Mouse (Mus musculus) intestine, postnatal 0 days (tissue): Measurements from ENCODE around the gene Supt5. TPM values are rescaled to one million over a fixed set of nuclear protein-coding genes. Genes with fewer than 3 reads are reported as not detected.

ENCODE experiments used
- ATAC-seq: fragments of 200-750 bp; cut with Nextera tagmentation; 2 replicates; pipeline ENCODE4 v1.8.0; 2017; ENCODE audit warnings: mild to moderate bottlenecking, moderate TSS enrichment, moderate library complexity
- H3K27ac ChIP-seq: fragments of 300-500 bp; sonication (generic); 2 replicates; pipeline ENCODE4 v1.5.1; 2014; ENCODE audit warnings: mild to moderate bottlenecking, low read depth, low read length, moderate library complexity
- H3K27me3 ChIP-seq: fragments of 300-500 bp; sonication (generic); replicated peaks from 2 replicates; pipeline ENCODE4 v1.6.1; 2014; ENCODE audit warnings: low read length, mixed read lengths; ENCODE audit not compliant: control insufficient read depth, insufficient read depth
- H3K36me3 ChIP-seq: fragments of 300-500 bp; sonication (generic); 2 replicates; pipeline ENCODE4 v1.6.1; 2014; ENCODE audit warnings: mild to moderate bottlenecking, moderate library complexity; ENCODE audit not compliant: control insufficient read depth, insufficient read depth
- H3K4me1 ChIP-seq: fragments of 300-500 bp; sonication (generic); replicated peaks from 2 replicates; pipeline ENCODE4 v1.6.1; 2014; ENCODE audit warnings: antibody characterized with exemption, low read length, mixed read lengths; ENCODE audit not compliant: control insufficient read depth, insufficient read depth
- H3K4me2 ChIP-seq: fragments of 300-500 bp; sonication (generic); replicated peaks from 2 replicates; pipeline ENCODE4 v1.6.1; 2014; ENCODE audit warnings: low read depth, mild to moderate bottlenecking, moderate library complexity
- H3K4me3 ChIP-seq: fragments of 300-500 bp; sonication (generic); 2 replicates; pipeline ENCODE4 v1.5.1; 2014; ENCODE audit warnings: low read depth, low read length
- H3K9ac ChIP-seq: fragments of 300-500 bp; sonication (generic); 2 replicates; pipeline ENCODE4 v1.6.1; 2014; ENCODE audit warnings: mild to moderate bottlenecking, low read depth, low read length
- H3K9me3 ChIP-seq: fragments of 300-500 bp; sonication (generic); 2 replicates; pipeline ENCODE4 v1.6.1; 2016; ENCODE audit warnings: mixed run types; ENCODE audit not compliant: control insufficient read depth
- CTCF ChIP-seq: sonication (generic); IDR thresholded peaks from 2 replicates; pipeline ENCODE4 v1.5.1; 2016; ENCODE audit warnings: low read depth, mild to moderate bottlenecking, control low read depth, antibody characterized with exemption, moderate library complexity
- WGBS: fragments of 180-500 bp; shearing (Covaris S2); extraction: QIAGEN DNeasy Blood & Tissue Kit; methylation state at CpG from one replicate; pipeline ENCODE4 v1.1.7; 2014; 5-methylcytosine and 5-hydroxymethylcytosine counted together
- polyA plus RNA-seq: library from polyadenylated mRNA; unstranded; fragments of >200 nt; fragmentation: Nextera tagmentation; extraction: Ambion mirVana; gene quantifications from 2 replicates; pipeline ENCODE4 v1.2.1, GENCODE M21; 2015

The Supt5 gene
- polyA plus RNA-seq, 1 experiment from 2014 or later, result 32.5 TPM

- no peaks in the 10 kb centered on the region for H3K27me3 ChIP-seq
- peak overlapping the region; percentile 87 for H3K9ac ChIP-seq
- no peak for TF ChIP-seq CTCF
- no peaks in the 10 kb centered on the region for H3K9me3 ChIP-seq
- no peaks in the 10 kb centered on the region for H3K4me1 ChIP-seq
- ATAC-seq, result no peak
- peak overlapping the region; percentile 76 for H3K4me3 ChIP-seq
- H3K4me2 ChIP-seq, result peak overlapping the region; percentile 96
- H3K27ac ChIP-seq, result peak overlapping the region; percentile 89
- WGBS, result under 1% methylated on average over 41 of the region's 43 CpGs
- peaks cover 36% of the 10 kb centered on the region for H3K36me3 ChIP-seq
Measured at GRCm38 (mm10) chr7:28371514-28371989, 33.0 kb upstream of the Supt5 start.

GRCm38 (mm10) chr7:28370977-28371513 lies 32.5 kb upstream of the Supt5 start:
- peak overlapping the region; percentile 96 for H3K4me2 ChIP-seq
- H3K4me3 ChIP-seq, result peak overlapping the region; percentile 76
- H3K27ac ChIP-seq, result peak overlapping the region; percentile 89
- TF ChIP-seq CTCF, result no peak
- peaks cover 41% of the 10 kb centered on the region for H3K36me3 ChIP-seq
- 2% methylated on average over 11 of the region's 11 CpGs for WGBS
- H3K9ac ChIP-seq, result peak overlapping the region; percentile 87
- H3K4me1 ChIP-seq, result no peaks in the 10 kb centered on the region
- no peak for ATAC-seq
- no peaks in the 10 kb centered on the region for H3K27me3 ChIP-seq
- H3K9me3 ChIP-seq, result no peaks in the 10 kb centered on the region

DNA sequence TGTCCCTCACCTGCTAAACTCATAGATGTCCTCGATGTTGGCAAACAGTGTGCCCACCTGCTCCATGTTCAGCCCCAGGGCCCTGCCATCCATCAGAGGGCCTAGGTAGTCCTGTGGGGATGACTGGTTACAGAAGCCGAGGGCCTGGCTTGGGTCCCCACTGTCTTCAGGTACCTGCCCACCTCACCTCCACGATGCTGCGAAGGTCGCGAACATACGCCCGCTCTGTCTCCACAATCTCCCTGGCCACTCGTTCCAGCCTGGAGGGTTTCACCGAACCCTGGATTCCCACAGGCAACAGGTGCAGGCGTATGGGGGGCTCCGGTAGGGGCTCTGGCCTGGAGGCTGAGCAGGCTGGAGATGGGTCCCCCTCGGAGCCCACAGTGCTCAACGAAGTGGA lies 31.5 kb upstream of the Supt5 start:
- 91% methylated on average over 14 of the region's 14 CpGs for WGBS
- no peaks in the 10 kb centered on the region for H3K27me3 ChIP-seq

GRCm38 (mm10) chr7:28368276-28368920 lies 29.9 kb upstream of the Supt5 start:
- Histone ChIP-seq H3K4me3 (no peak overlapping the region), H3K9ac (no peak overlapping the region), H3K9me3 (no peaks in the 10 kb centered on the region), H3K36me3 (peaks cover 60% of the 10 kb centered on the region), H3K4me2 (no peak overlapping the region), H3K4me1 (no peaks in the 10 kb centered on the region), H3K27ac (no peak overlapping the region), H3K27me3 (no peaks in the 10 kb centered on the region)
- ATAC-seq, result no peak
- TF ChIP-seq CTCF, result no peak
- WGBS, result 95% methylated on average over 16 of the region's 16 CpGs

More for the DNA sequence above, 31.5 kb upstream of the Supt5 start:
- no peak overlapping the region for H3K27ac ChIP-seq
- H3K4me2 ChIP-seq, result peak overlapping the region; percentile 96
- no peaks in the 10 kb centered on the region for H3K4me1 ChIP-seq
- H3K4me3 ChIP-seq, result no peak overlapping the region
- H3K9ac ChIP-seq, result no peak overlapping the region
- peaks cover 48% of the 10 kb centered on the region for H3K36me3 ChIP-seq
- H3K9me3 ChIP-seq, result no peaks in the 10 kb centered on the region
- TF ChIP-seq CTCF, result no peak
- no peak for ATAC-seq

DNA sequence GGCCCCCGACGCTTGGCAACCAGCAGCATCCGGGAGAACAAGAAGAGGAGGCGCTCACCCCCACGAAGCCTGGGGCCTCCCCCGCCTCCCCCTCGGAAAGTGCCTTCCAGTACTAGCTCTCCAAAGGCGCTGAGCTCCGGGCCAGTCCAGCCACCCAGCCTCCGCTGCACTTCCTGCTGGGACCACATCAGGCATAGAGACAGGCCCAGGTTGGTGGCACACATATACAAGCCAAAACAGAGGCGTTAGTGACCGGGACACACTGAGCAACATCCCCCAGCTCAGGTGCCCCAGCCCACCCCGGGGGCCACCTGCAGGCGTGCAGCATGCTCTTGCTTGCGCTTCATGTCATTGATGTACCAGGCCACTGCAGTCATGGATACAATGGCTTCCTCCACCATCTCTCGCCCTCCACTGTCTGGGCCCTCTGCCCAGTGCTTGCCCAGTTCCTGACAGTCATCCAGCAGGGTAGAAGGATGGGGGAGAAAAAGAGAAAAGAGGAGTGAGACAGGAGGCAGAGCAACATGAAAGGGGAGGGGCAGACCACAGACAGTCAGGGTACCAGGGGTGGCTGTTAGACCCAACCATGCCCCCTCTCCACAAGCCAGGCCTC lies 29.2 kb upstream of the Supt5 start:
- WGBS, result 94% methylated on average over 16 of the region's 16 CpGs
- H3K4me2 ChIP-seq, result no peak overlapping the region
- peaks cover 63% of the 10 kb centered on the region for H3K36me3 ChIP-seq
- ATAC-seq, result no peak
- H3K9ac ChIP-seq, result no peak overlapping the region
- no peak overlapping the region for H3K4me3 ChIP-seq
- TF ChIP-seq CTCF, result no peak
- no peaks in the 10 kb centered on the region for H3K27me3 ChIP-seq
- no peaks in the 10 kb centered on the region for H3K9me3 ChIP-seq
- H3K27ac ChIP-seq, result no peak overlapping the region
- H3K4me1 ChIP-seq, result no peaks in the 10 kb centered on the region

DNA sequence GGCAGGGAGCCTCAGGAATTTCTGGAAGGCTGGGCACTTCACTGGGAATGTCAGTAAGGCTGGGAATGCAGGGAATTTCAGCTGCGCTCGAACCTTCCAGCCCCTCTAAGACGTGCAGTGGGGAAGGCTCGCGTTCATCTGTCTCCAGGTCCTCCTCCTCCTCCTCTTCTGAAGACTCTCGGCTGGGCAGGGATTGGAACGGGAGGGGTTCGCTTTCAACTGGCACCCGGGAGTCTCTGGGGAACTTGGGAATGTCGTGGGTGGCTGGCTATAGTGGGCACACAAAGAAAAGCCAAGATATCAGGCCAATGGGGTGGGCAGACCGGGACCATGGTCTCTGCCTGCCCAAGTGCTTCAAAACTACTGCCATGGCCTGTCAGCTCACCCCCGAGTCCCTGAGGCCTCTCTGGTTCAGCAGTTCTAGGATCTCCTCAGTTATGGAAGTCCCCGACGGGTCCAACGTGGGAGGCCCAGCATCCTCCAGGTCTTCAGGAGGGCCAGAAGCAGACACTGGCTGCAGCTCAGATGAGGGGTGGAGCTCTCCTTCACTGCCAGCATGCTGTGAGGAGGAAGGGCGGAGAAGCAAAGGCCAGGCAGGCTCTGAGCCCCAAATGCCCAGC lies 24.0 kb upstream of the Supt5 start:
- peaks cover 76% of the 10 kb centered on the region for H3K36me3 ChIP-seq
- no peak overlapping the region for H3K4me2 ChIP-seq
- H3K27ac ChIP-seq, result no peak overlapping the region
- 78% methylated on average over 16 of the region's 16 CpGs for WGBS
- H3K27me3 ChIP-seq, result no peaks in the 10 kb centered on the region
- H3K9me3 ChIP-seq, result no peaks in the 10 kb centered on the region
- peaks cover 8% of the 10 kb centered on the region; the same call in 1 of the 2 replicates for H3K4me1 ChIP-seq
- no peak for ATAC-seq
- no peak for TF ChIP-seq CTCF
- H3K9ac ChIP-seq, result no peak overlapping the region
- H3K4me3 ChIP-seq, result no peak overlapping the region
